Comparison of ENCODE assay signal across 22 mouse cellular contexts in genomic region chr10:108896529-108896928, GRCm38 (mm10).
A peak's percentile ranks its signal among the peaks of the same experiment; 100 is the strongest.
DNase-seq lines count a peak whose midpoint lies in the region; ATAC-seq and TF ChIP-seq lines count a peak whose summit lies in the region.
"Had no signal": no experiment of that assay in that cellular context is flagged by ENCODE, and none has a peak within 500 bp of the region (broad histone marks: within the 10 kb centered on the region; RNA-seq: fewer than 3 reads in every experiment).

No protein-coding gene starts in this region.

- WGBS in liver, adult 2 months, result 77% methylated on average over 5 of the region's 5 CpGs
- 81% methylated on average over 5 of the region's 5 CpGs for WGBS in liver, embryonic 11.5 days
- WGBS in midbrain, embryonic 13.5 days, result 85% methylated on average over 5 of the region's 5 CpGs

- H3K36me3 ChIP-seq in liver, adult 2 months (ENCODE audit: control insufficient read depth, insufficient read depth, low read length), result no peaks in the 10 kb centered on the region
- no peaks in the 10 kb centered on the region for H3K36me3 ChIP-seq in liver, embryonic 11.5 days (ENCODE audit: control insufficient read depth, insufficient read depth, low read length)
- no peaks in the 10 kb centered on the region for H3K36me3 ChIP-seq in midbrain, embryonic 13.5 days
- H3K36me3 ChIP-seq: embryonic facial prominence, embryonic 10.5 days; embryonic facial prominence, embryonic 12.5 days; forebrain, embryonic 15.5 days had no signal

- H3K27me3 ChIP-seq in liver, adult 2 months (ENCODE audit: control insufficient read depth, insufficient read depth, low read length), result no peaks in the 10 kb centered on the region
- no peaks in the 10 kb centered on the region for H3K27me3 ChIP-seq in liver, embryonic 11.5 days (replicated peaks; ENCODE audit: control insufficient read depth, insufficient read depth, low read length)
- H3K27me3 ChIP-seq in midbrain, embryonic 13.5 days, result no peaks in the 10 kb centered on the region
- H3K27me3 ChIP-seq: embryonic facial prominence, embryonic 12.5 days; forebrain, embryonic 13.5 days; forebrain, embryonic 15.5 days had no signal

- ATAC-seq in liver, embryonic 11.5 days (replicated peaks; ENCODE audit: low FRiP score), result no peak
- ATAC-seq in midbrain, embryonic 13.5 days, result no peak
- ATAC-seq: activated CD4-positive, CD25-positive, alpha-beta regulatory T cell, adult 4 months; forebrain, embryonic 13.5 days; forebrain, embryonic 15.5 days; Patski had no signal

- DNase-seq in heart, adult 18-20 months, result peak; percentile 14 to 59
- DNase-seq in heart, postnatal 14 days, result no peak
- peak; percentile 29 for DNase-seq in liver, adult 2 months (ENCODE audit: extremely low read depth, low read depth, low spot score)
- no peak for DNase-seq in liver, embryonic 11.5 days (ENCODE audit: low spot score)
- DNase-seq in testis, postnatal 14 days (ENCODE audit: low spot score), result peak; percentile 36
- DNase-seq in testis, postnatal 10 days (ENCODE audit: low spot score), result no peak
- peak; percentile 6 for DNase-seq in skeletal muscle tissue, adult 2 months (ENCODE audit: low read depth, low spot score)
- DNase-seq: adrenal gland, adult 8-10 months; adrenal gland, postnatal 14 days; adrenal gland, postnatal 36 days; cerebellum, adult 11-12 months; cerebellum, adult 2 months; cerebellum, adult 9-10 months; cerebellum, postnatal 10 days; cerebellum, postnatal 25 days had no signal

- no peak for TF ChIP-seq POLR2A in liver, adult 2 months (IDR thresholded peaks at IDR 0.05; ENCODE audit: extremely low read depth, insufficient read depth, low read length)

- no peak overlapping the region for H3K4me3 ChIP-seq in liver, adult 2 months (ENCODE audit: insufficient read depth, low read depth, low read length)
- H3K4me3 ChIP-seq in liver, embryonic 11.5 days (ENCODE audit: low read depth, low read length), result no peak overlapping the region
- H3K4me3 ChIP-seq in midbrain, embryonic 13.5 days (replicated peaks), result no peak overlapping the region
- H3K4me3 ChIP-seq: embryonic facial prominence, embryonic 10.5 days; embryonic facial prominence, embryonic 12.5 days; forebrain, embryonic 13.5 days; forebrain, embryonic 15.5 days had no signal

- intact Hi-C loops in heart, postnatal 14 days (cut with DNase I), result no loop called here

- TF ChIP-seq CTCF in liver, adult 2 months (IDR thresholded peaks at IDR 0.05; ENCODE audit: low read depth, low read length), result no peak

- no peaks in the 10 kb centered on the region for H3K79me2 ChIP-seq in liver, adult 2 months (ENCODE audit: control insufficient read depth, insufficient read depth, low read length)

- H3K9ac ChIP-seq in liver, adult 2 months (ENCODE audit: low read depth, low read length), result no peak overlapping the region
- no peak overlapping the region for H3K9ac ChIP-seq in liver, embryonic 11.5 days (ENCODE audit: low read depth, low read length)
- no peak overlapping the region for H3K9ac ChIP-seq in midbrain, embryonic 13.5 days (replicated peaks)
- H3K9ac ChIP-seq: embryonic facial prominence, embryonic 12.5 days; forebrain, embryonic 13.5 days; forebrain, embryonic 15.5 days had no signal

- no peaks in the 10 kb centered on the region for H3K4me1 ChIP-seq in liver, adult 2 months (ENCODE audit: control insufficient read depth, insufficient read depth, low read length)
- H3K4me1 ChIP-seq in liver, embryonic 11.5 days (replicated peaks; ENCODE audit: control insufficient read depth, insufficient read depth, low read length), result no peaks in the 10 kb centered on the region
- H3K4me1 ChIP-seq in midbrain, embryonic 13.5 days (replicated peaks), result no peaks in the 10 kb centered on the region
- H3K4me1 ChIP-seq: embryonic facial prominence, embryonic 10.5 days; embryonic facial prominence, embryonic 12.5 days; forebrain, embryonic 13.5 days; forebrain, embryonic 15.5 days had no signal

- H3K4me2 ChIP-seq in liver, embryonic 11.5 days, result no peak overlapping the region
- no peak overlapping the region for H3K4me2 ChIP-seq in midbrain, embryonic 13.5 days (replicated peaks)
- H3K4me2 ChIP-seq: embryonic facial prominence, embryonic 12.5 days; forebrain, embryonic 13.5 days; forebrain, embryonic 15.5 days had no signal

- no peak overlapping the region for H3K27ac ChIP-seq in liver, adult 2 months (replicated peaks; ENCODE audit: insufficient read depth, low read depth, low read length)
- H3K27ac ChIP-seq in liver, embryonic 11.5 days (ENCODE audit: low read depth, low read length), result no peak overlapping the region
- H3K27ac ChIP-seq in midbrain, embryonic 13.5 days, result no peak overlapping the region
- H3K27ac ChIP-seq: embryonic facial prominence, embryonic 10.5 days; embryonic facial prominence, embryonic 12.5 days; forebrain, embryonic 13.5 days; forebrain, embryonic 15.5 days had no signal

- no peaks in the 10 kb centered on the region for H3K9me3 ChIP-seq in liver, embryonic 11.5 days (ENCODE audit: control insufficient read depth, low read length)
- no peaks in the 10 kb centered on the region for H3K9me3 ChIP-seq in midbrain, embryonic 13.5 days
- H3K9me3 ChIP-seq: embryonic facial prominence, embryonic 10.5 days; embryonic facial prominence, embryonic 12.5 days; forebrain, embryonic 13.5 days; forebrain, embryonic 15.5 days had no signal

Comparison
In these comparisons a context has a peak if more than half of its experiments do, and no peak if none do; other contexts are left out.
1. DNase-seq: peak in heart, adult 18-20 months (2 of 2), liver, adult 2 months (single experiment), testis, postnatal 14 days (single experiment) and skeletal muscle tissue, adult 2 months (single experiment); none in heart, postnatal 14 days (0 of 2), liver, embryonic 11.5 days (single experiment) and testis, postnatal 10 days (single experiment).